Mouse (Mus musculus) kidney, adult 11 months (tissue): ENCODE data around the gene Fbp2.

Experiments
- DNase-seq: peaks from one replicate; pipeline ENCODE4 v3.0.0; 2022

Fbp2 gene

GRCm38 (mm10) chr13:62857941-62858915, at the start of gene Fbp2:
Fbp2 (minus strand) TSS chr13:62858422.
- DNase-seq = peak; percentile 85

- DNase-seq = no peak
Measured at GRCm38 (mm10) chr13:62907527-62908162, 49.4 kb upstream of the Fbp2 start.

- DNase-seq = no peak
Measured at GRCm38 (mm10) chr13:62901139-62901538, 42.9 kb upstream of the Fbp2 start.

GRCm38 (mm10) chr13:62897927-62898646, 39.9 kb upstream of the Fbp2 start:
- no peak for DNase-seq

- DNase-seq = peak; percentile 85
Measured at GRCm38 (mm10) chr13:62893044-62893842, 35.0 kb upstream of the Fbp2 start.

GRCm38 (mm10) chr13:62889311-62889710, 31.1 kb upstream of the Fbp2 start:
- no peak for DNase-seq

GRCm38 (mm10) chr13:62887712-62888441, 29.7 kb upstream of the Fbp2 start, which contains the start of gene Fbp1:
Fbp1 (minus strand) TSS chr13:62888282.
- DNase-seq = peak; percentile 90

- no peak for DNase-seq
Measured at GRCm38 (mm10) chr13:62884536-62884935, 26.3 kb upstream of the Fbp2 start.

- no peak for DNase-seq
Measured at GRCm38 (mm10) chr13:62883925-62884324, 25.7 kb upstream of the Fbp2 start.

- peak; percentile 84 for DNase-seq
Measured at GRCm38 (mm10) chr13:62883436-62883835, 25.2 kb upstream of the Fbp2 start.

- DNase-seq = no peak
Measured at GRCm38 (mm10) chr13:62882856-62883255, 24.6 kb upstream of the Fbp2 start.

GRCm38 (mm10) chr13:62881336-62881735, 23.1 kb upstream of the Fbp2 start:
- DNase-seq = no peak

GRCm38 (mm10) chr13:62879831-62880615, 21.8 kb upstream of the Fbp2 start:
- DNase-seq = peak; percentile 43

- no peak for DNase-seq
Measured at GRCm38 (mm10) chr13:62879411-62879810, 21.2 kb upstream of the Fbp2 start.

GRCm38 (mm10) chr13:62877247-62877646, 19.0 kb upstream of the Fbp2 start:
- DNase-seq = no peak

- no peak for DNase-seq
Measured at GRCm38 (mm10) chr13:62876111-62876510, 17.9 kb upstream of the Fbp2 start.

- DNase-seq = no peak
Measured at GRCm38 (mm10) chr13:62872252-62872651, 14.0 kb upstream of the Fbp2 start.

- DNase-seq = peak; percentile 68
Measured at GRCm38 (mm10) chr13:62870605-62871004, 12.4 kb upstream of the Fbp2 start.

GRCm38 (mm10) chr13:62866817-62867216, 8.6 kb upstream of the Fbp2 start:
- DNase-seq = no peak

- no peak for DNase-seq
Measured at GRCm38 (mm10) chr13:62865651-62866315, 7.6 kb upstream of the Fbp2 start.
